Mouse (Mus musculus): Measurements from ENCODE around the gene Tmem150c. TPM values are rescaled to one million over a fixed set of nuclear protein-coding genes. Genes with fewer than 3 reads are reported as not detected.
A peak's percentile ranks its signal among the peaks of the same experiment; 100 is the strongest.

Tmem150c gene
- total RNA-seq, 2 experiments from 2014 or later = 12.9 to 18.4 TPM

GRCm38 (mm10) chr5:100049904-100050303 lies 109.7 kb downstream of the Tmem150c start:
- DNase-seq = no peak

GRCm38 (mm10) chr5:100047871-100048270 lies 111.7 kb downstream of the Tmem150c start:
- DNase-seq = peak; percentile 55

DNA sequence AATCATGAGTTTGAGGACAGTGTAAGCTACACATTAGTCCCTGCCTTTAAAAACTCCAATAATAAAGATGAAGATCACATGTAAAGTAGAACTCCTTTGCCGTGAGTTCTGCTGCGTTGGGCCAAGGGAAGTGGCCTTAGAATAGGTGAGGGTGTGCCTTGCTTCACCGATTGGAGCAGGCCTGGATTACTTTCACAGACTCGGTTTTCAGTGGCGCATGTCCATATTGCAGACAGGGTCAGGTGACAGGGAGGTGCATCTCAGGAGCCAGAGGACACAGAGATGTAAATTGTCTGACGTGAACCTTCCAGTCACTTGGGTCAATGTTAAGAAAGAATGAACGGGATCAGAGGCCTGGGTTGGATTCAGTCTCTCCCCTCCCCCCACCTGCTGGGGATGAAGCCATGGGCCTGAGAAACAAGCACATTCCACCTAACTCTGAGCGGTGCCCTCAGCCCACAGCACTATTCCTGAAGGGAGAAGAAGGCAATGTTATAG lies 112.4 kb downstream of the Tmem150c start:
- DNase-seq = no peak

GRCm38 (mm10) chr5:100046096-100046495 lies 113.5 kb downstream of the Tmem150c start:
- DNase-seq = no peak

- DNase-seq = no peak
Measured at GRCm38 (mm10) chr5:100044621-100045020, 115.0 kb downstream of the Tmem150c start.

DNA sequence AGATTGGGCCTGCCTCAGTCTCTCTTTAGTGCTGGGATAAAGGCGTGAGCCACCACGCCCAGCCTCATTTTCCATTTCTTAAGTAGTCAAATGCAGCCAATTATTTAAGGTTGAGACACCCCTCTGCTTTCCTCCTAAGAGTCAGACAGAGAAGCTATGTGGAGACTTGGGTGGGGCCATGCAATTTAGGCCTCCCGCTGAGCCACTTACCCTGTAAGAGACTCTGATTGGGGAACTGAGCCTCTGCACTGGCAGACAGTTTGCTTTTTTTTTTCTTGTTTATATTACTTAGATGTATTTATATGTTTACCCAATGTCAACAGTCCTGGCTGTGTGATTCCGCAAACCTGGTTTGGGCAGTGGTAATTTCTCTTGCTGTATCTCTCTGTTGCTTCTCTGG lies 115.6 kb downstream of the Tmem150c start:
- DNase-seq = no peak

DNA sequence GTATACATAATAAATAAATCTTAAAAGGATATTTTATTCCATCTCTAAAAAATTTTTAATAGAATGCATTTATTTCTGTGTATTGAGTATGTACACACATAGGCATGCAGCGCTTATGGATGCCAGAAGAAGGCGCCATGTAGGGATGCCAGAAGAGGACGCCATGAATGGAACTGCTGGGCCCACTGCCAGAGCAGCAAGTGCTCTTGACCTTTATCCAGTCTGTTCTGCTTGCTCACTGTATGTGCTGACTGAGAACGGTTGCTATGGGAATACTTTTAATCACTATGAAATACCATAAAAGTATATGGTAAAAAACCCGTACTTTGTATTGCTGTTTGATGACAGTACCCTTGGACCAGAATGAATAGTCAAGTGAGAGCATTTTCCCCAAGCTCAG lies 116.2 kb downstream of the Tmem150c start:
- peak; percentile 84 for DNase-seq

DNA sequence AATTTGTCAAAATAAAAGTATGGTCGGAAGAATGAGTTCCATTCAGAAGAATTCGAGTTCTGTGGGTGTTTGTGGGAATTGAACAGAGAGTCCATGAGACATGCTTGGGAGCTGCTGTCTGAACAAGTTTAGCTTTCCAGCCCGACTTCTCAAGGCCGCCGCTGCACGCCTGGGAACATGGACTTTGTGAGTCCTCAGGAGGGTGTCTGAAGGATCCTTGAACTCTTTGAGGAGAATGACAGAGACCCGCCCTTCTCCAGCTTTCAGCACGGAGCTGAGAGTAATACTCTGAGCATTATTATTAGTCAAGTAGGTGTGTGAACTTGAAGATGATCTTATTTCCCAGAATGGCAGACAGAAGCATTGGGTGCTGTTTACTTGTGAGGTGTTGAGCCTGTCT lies 117.1 kb downstream of the Tmem150c start:
- no peak for DNase-seq

DNA sequence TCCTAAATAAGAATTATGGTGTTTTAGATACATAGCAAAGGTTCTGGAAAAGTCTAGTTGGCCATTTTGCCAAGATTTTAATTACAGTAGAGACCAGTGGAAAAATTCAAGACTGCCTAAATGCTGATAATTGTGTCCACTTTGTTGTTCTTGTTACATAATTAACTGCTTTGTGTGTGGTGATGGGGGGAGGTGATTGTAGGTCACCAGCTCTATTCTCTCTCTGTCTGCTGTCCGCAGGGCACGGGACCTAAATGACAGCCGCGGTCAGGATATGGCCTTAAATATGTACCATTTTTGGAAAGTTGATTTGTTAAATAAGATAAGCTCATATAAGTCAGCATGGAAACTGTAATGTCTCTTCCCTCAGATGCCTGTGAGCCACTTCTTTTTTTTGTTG lies 118.3 kb downstream of the Tmem150c start:
- no peak for DNase-seq

DNA sequence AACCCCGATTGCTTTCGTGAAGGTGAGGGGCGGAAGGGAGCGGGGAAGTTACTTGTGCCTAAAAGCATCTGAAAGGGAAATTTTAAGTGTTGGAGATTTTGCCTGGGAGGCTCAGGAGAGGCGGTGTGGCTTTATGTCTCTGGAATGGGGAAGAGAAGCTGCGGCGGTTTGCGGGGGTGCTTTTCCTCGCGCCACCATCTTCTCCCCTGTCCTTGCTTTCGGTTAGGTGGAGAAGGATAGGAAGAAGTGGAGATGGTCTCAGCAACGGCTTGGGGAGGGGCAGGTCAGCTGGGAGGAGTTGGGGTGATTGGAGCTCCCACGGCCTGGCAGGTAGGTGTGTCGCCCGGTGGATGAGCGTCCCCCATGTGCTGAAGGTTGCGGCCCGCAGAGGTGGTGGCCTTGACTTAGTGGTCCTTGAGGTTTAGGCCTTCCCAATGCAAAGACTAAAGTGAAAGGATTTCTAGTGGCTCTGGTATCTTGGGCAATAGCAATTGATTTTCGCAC lies 119.3 kb downstream of the Tmem150c start:
- DNase-seq = peak; percentile 45

DNA sequence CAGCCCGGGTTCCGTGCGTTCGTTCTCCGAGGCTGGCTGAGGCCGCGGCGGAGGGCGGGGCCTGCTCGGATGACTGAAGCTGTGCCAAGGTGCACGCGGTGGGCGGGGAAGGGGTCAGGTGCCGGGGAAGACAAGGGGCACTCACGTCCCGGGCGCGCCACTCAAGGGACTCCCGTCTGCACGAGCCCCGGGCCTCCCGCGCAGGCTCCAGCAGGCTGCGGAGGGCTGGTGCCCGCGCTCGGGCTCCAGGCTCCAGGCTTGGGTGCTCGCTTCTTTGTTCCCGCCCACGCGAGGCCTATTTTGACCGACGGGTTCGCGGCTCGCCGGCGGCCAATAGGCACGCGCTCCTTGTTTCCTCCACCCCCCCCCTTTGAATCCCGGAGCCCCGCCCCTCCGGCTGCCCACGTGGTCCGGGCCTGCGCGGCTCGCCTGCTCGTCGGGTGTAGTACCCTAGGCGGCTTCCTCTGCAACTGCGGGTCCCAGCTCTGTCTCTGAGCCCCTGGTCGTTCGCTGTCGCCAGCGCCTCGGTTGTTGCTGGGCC lies 119.9 kb downstream of the Tmem150c start, which contains the start of the genes Hnrnpdl and Enoph1:
Gene Hnrnpdl (minus strand): TSS at position 63 of the 541 bp plus-strand sequence.
Gene Enoph1 (plus strand): TSS at position 384 of the 541 bp plus-strand sequence.
- DNase-seq = peak; percentile 95

- DNase-seq = peak; percentile 99
Measured at GRCm38 (mm10) chr5:100038714-100039601, 120.7 kb downstream of the Tmem150c start.

GRCm38 (mm10) chr5:100037965-100038713 lies 121.5 kb downstream of the Tmem150c start:
- DNase-seq = peak; percentile 98

DNA sequence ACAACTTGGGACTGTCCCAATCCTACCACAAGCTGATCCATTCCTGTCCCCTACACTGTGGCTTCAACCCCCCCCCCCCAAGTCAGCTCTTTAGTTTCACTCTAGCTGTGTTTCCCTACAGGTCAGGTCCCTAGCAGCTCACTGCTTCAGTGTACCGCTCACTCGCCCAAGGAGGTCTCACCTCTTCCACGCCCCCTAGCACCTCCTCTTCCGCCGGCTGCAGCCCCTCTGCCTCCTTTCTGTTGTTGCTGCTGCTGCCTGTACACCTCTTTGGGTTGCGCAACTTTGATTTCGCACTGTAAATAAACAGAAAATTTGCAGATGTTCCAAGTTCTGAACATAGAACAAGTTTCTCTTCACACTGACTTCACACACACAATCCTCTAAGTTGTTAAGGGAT lies 122.9 kb downstream of the Tmem150c start:
- no peak for DNase-seq

DNA sequence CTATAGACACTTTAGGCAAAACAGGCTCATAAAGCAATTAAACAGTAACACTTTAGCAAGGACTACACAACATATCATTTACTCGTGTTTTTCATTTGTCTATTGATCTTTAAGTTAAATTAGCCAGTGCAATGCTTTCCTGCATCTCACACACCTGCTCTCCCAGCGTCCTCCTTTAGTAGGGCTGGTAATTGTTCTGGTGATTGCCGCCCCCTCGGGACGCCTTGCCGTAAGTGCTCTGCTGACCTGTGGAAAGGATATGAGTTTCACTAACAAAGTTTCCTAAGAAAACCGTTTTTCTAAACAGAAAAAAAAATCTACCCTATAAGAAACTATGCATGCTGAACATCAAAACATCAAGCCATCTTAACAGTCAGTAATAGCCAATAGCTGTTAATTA lies 123.7 kb downstream of the Tmem150c start:
- DNase-seq = no peak

- no peak for DNase-seq
Measured at GRCm38 (mm10) chr5:100032646-100033045, 127.0 kb downstream of the Tmem150c start.

- no peak for DNase-seq
Measured at GRCm38 (mm10) chr5:100032107-100032506, 127.5 kb downstream of the Tmem150c start.

DNA sequence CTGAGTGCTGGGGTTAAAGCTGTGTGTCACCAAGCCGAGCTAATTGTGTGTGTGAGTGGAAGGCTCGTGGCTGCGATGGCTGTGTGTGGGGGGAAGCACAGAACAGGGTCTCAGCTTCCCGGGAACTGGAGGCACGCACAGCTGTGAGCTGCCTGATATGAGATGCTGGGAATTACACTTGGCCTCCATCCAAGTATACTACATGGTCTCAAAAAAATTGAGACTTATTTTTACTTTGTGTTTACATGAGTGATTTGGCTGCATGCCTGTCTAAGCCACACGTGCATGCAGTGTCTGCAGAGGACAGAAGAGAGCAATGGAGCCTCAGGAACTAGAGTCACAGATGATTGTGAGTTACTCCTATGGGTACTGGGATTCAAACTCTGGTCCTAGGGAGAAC lies 129.5 kb downstream of the Tmem150c start:
- no peak for DNase-seq
